Mouse (Mus musculus) CD4-positive, CD25-positive, alpha-beta regulatory T cell, adult 2 months (primary cell): ENCODE data around the gene Myzap.
"Not testable (repeated sequence)": the region's sequence is repeated elsewhere in the genome, so short reads cannot be mapped to it uniquely, and the experiment has no call there.

Experiments
- DNase-seq: peaks from one replicate; pipeline ENCODE4 v3.0.0-alpha.2; 2012; ENCODE audit warnings: low read depth, low spot score

Gene Myzap

DNA sequence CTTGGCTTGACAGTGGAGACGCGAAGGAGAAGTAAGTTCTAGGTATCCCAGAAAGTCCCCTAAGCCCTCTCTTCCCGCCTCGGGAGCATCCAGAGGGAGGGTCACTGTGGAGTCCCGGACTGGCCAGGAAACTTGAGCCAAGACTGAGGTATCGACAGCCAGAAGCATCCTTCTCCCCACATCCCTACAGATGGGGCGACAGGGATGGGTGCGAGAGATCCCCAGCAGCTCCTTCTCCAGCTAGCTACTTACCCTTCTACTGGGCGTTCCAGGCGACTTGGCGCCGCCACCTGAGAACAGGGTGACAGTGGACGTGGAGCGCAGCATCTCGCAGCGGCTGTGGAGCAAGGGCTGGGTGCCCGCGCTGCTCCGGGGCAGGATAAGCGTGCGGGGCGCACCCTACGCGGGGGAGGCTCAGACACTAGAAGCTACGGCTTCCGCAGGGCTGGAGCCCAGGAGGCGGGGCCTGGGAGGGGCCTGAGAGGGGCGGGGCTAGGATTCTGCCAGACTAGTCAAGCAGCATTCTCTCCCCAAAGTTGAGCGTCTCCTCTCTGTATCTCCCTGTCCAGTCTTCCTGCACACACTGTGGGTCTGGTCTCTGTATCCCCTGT is at the start of gene Myzap:
Myzap (minus strand) TSS at position 423 of the 611 bp plus-strand sequence.
- DNase-seq, result peak; percentile 89

- no peak for DNase-seq
Measured at GRCm38 (mm10) chr9:71640361-71640927, 48.3 kb upstream of the Myzap start.

DNA sequence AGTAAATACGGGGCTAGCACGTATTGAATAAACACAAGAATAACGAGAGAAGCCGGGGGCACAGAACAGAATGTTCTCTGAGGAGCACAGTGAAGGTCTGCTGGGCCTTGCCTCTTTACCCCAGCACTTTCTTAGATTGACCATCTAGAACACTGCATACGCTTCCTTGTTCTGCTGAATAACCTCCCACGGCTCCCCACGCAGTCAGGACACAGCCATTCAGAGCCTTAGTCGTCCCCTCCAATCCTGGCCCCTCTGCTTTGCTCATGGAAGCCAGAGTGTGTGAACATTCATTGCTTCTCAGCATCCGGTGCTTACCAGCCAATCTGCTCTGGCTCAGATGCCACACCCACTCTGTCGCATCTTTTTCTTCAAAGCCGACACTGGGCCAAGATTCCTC is 46.0 kb upstream of the Myzap start:
- DNase-seq, result no peak

GRCm38 (mm10) chr9:71636854-71637253 is 44.7 kb upstream of the Myzap start:
- DNase-seq, result no peak

DNA sequence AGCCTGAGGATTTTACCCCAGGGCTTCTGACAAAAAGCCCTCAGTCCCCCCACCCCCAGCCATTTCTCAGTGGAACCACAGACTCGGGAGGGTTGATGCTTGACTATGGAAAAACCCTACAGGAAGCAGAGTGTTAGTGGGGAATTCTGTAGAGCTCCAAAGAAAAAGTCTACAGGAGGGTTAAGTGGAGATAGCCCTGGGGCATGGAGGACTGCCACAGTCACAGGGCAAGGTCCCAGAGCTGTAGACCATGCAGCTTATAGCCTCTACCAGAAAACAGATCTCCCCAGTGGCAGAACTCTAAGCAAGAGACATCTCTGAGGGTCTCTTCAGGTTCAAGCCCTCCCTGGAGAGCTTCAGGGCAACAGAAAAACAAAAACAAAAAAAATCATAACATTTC is 43.5 kb upstream of the Myzap start:
- DNase-seq, result no peak

DNA sequence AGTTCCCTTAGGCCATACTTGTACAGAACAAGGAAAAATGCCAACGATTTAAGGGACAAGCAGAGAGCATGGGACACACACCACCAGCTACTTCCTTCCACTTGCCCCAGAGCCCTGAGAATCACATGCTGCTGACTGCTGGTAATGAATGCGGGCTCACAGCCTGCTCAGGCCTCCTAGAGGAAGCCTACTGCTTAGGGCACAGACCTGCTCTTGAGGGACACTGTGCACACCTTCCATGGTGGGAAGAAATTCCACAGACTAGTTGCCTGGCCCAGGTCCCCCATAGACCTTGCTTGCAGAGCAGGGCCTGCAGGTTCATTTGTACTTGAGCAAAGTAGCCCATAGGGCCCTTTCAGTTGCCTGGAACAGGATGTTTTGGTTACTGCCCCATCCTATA is 42.8 kb upstream of the Myzap start:
- no peak for DNase-seq

DNA sequence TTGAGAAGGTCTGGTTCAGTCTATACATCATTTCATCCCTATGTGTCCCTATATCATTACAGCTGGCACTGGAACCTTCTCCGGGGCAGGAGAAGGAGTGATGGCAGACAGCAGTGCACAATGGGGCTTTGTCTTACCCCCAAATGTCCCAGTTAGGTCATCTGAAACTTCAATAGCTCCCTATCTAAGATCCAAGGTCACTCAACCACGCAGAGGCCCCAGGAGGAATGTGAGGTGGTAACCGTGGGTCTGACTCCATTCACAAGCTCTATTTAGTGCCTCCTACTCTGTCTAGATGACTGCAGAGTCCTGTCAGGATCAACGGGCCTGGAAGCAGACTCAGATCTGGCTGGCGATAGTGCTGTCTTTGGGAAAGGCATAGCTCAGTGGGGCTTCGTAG is 36.8 kb upstream of the Myzap start:
- no peak for DNase-seq

DNA sequence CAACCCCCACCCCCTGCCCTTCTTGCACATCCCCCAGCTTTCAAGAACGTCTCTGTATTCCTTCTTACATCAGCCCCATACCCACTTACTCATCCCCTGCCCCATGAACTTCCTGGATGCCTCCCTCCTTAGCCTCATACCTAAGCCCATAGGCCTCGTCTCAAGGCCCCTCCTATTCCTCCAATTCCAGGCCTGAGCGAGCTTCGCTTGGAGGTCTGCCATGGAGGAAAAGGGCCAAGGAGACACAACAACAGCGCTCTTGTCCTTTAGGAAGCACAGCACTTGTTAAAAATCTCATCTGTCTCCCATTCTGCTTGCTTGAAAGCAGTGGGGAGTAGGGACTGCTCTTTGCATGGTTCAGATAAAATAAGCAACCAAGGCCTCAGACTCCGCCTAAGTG is 36.1 kb upstream of the Myzap start:
- DNase-seq, result no peak

- no peak for DNase-seq
Measured at GRCm38 (mm10) chr9:71625961-71626360, 33.8 kb upstream of the Myzap start.

GRCm38 (mm10) chr9:71624793-71625495 is 32.8 kb upstream of the Myzap start:
- peak; percentile 69 for DNase-seq

- DNase-seq, result peak; percentile 67
Measured at GRCm38 (mm10) chr9:71623871-71624569, 31.9 kb upstream of the Myzap start.

DNA sequence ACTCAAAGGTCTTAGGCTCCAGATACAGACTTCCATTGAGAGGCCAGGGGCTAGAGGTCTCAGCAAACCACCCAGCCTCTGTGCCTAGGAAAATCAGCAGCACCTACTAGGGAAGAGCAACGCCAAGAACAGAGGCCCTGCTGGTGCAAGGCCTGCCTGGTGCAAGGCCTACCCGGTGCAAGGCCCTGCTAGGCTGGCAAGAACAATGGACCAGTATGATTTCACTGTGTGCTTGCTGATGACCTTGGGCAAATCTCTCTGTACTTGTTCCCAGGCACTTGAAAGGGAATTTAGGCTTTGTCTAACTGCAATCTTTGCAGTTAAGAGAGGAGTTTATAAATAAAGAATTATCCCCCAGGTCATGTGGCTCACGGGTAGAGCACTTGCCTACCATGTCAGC is 30.4 kb upstream of the Myzap start:
- no peak for DNase-seq

- DNase-seq, result no peak
Measured at GRCm38 (mm10) chr9:71621968-71622367, 29.8 kb upstream of the Myzap start.

- DNase-seq, result not testable (repeated sequence)
Measured at GRCm38 (mm10) chr9:71620116-71620515, 28.0 kb upstream of the Myzap start.

DNA sequence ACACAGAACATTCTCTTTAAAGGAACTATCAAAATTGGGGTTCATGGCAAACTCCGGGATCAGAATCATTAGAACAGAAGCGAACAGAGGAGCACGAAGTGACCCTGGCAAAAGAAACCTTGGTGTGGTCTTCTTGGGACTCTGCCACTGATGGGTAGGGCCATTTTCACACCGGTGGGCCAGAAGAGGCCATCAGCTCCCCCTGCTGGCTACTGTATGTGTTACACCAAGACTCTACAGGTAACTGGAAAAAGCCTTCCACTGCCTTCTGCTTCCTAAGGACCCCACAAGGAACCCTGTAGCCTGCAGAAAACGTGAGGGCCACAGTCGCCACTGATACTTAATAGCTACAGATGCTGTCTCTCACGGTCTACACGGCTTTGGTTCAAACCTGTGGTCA is 25.2 kb upstream of the Myzap start:
- peak; percentile 71 for DNase-seq

GRCm38 (mm10) chr9:71616185-71616584 is 24.0 kb upstream of the Myzap start:
- DNase-seq, result peak; percentile 84

DNA sequence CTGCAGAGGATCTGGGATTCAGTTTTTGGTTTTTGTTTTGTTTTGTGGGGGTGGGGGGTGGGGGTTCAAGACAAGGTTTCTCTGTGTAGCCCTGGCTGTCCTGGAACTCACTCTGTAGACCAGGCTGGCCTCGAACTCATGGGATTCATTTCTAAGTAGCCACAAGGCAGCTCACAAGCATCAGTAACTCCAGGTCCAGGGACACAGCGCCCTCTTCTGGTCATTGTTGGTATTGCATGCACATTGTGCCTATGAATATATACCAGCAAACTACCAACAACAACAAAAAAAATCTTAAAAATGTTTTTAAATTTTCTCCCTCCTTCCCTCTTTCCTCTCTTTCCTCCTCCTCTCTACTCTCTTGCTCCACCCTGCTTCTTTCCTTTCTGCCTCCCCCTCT is 22.5 kb upstream of the Myzap start:
- peak; percentile 62 for DNase-seq

DNA sequence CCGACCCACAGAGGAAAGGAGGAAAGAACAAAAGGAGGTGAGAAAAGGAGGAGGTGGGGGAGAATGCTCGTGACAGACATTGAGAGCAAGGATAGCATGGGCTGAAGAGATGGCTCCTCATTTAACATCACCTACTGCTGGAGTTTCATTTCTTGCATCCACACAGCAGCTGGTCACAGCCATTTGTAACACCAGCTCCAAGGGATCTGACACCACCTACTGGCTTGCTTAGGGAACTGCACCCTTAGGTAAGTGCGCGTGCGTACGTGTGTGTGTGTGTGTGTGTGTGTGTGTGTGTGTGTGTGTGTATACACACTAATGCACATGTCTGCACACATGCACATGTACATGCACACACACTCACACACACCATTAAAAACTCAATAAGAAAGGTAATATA is 20.8 kb upstream of the Myzap start:
- DNase-seq, result peak; percentile 47

DNA sequence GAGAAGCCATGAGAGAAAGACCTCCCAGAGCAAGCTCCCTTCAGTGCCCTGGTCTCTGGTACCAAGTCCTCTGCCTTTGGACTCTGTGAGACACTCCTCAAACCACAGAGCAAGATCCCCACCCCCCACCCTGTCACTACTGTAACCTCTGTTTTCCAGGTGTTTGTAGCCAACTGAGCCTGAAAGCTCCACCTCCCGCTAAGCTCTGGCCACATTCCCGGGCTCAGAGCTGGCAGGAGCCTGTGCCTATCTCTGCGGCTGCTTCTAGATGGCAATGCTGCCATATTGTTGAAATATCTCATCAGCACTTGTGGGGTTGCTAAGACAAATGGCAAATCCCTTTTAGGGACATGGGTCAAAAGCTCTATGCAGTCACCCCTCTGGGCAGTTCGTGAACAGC is 19.7 kb upstream of the Myzap start:
- DNase-seq, result no peak

DNA sequence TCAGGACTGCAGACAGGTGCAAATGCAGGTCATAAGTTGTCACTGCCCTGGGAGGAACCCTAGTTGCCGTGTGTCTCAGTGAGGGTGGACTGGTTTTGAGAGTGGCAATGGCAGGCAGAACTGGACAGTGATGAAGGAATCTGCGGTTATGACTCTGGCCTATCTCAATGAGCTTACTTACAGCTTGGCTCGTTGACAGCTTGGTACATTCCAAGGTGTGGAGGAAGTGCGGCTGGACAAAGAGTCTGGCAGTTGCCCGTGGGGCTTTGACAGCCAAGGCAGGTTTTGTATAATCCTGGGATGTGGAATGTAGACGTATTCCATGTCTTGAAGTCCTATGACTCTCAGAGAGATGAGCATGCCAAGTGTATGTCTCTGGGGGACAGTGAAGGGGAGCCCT is 16.9 kb upstream of the Myzap start:
- no peak for DNase-seq

DNA sequence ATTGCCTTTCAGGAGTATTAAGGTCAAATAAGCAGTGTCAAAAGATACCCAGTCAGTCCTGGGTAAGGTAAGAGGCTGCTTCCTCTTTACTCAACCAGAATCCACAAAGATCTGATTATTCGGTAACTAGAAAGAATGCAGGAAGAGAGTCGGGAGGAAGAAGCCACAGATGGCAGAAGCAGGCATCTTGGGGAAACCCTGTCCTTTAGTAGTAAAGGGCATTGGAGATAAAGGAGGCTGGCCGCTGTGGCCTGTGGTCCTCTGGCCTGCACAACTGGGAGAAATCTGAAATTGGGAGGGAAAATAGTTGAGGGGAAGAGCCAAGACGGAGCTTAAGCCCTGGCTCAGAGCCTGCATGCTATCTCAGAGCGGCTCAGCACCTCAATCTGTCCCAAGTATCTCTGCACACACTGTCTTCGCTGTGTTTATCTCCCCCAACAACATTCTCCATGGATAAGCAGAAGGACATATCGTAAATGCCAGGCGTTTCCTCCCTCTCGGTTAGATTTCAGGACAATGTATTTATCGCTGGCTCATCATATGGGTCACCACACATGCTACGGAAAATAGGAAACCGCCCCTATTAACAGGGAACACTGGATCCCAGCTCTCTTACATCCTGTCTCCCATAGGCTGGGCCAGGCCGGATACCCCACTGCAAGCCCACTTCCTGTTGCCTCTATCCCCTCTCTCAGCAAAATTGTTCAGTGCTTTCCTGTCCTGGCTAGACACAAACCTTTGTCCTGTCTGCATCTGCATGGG is 14.3 kb upstream of the Myzap start:
- DNase-seq, result no peak
